Mouse (Mus musculus) cerebellum, adult 2 months (tissue): ENCODE data around the gene Gpsm3.

Source experiments
- CTCF ChIP-seq: fragments of 200-500 bp; IDR thresholded peaks from 2 replicates; pipeline ENCODE4 v1.5.1; 2011; ENCODE audit warnings: low read depth, mild to moderate bottlenecking, control low read depth, low read length, moderate library complexity, borderline replicate concordance; ENCODE audit not compliant: insufficient read depth
- POLR2A ChIP-seq: fragments of 200-500 bp; IDR thresholded peaks from 2 replicates; pipeline ENCODE4 v1.6.1; 2011; ENCODE audit warnings: low read length, control low read depth, borderline replicate concordance; ENCODE audit not compliant: insufficient read depth

DNA sequence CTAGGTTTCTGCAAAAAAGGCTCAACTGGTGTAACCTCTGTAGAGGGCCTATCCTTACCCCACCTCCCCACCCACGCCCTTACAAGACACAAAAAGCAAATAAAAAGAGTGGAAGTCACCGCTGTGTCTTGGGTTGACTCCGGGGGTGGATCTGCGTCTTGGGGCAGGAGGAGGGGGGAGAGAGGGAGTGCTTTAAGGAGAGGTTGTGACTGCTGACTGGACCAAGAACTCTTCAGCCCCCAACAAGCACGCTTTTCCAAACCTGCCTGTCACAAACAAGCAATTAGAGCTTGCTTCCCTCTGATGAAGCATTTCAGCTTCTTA is 39.0 kb downstream of the Gpsm3 start:
- no peak for TF ChIP-seq CTCF
- no peak for TF ChIP-seq POLR2A
